Mouse (Mus musculus): ENCODE measurements at regions not wholly inside any gene's neighbourhood (a gene's known extent, or its start where the extent isn't known, plus 50 kb on each side); places are given as distances from the start of the nearest gene placed in this dataset.

DNA sequence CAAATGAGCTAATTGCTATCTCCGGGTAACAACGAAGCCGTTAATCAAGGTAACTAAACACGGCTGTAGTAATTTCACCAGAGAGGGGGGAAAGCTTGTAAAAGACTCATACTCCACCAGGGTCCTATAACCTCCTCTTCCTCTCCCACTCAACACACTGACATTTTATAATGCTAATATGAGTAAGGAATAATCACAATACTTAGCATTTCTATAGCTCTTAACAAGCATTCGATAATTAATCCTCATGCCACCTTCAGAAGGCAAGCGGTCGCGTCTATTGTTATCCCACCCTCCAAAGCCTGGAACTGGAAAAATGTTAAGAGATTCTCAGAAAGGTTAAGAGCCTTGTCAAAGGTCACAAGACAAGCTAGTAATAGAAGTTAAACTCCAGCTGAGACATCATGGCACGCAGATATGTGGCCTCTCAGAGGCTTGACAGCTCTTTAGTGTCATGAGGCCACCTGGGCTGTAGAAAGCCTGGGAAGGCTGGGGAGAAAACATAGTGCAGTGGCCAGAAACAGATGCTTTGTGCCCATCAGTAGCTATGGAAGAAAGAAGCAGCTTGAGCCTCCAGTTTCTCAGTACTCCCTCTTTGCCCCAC lies 356.3 kb upstream of the Got2 start:
- H3K4me3 ChIP-seq (ENCODE audit: low read length): no peak overlapping the region
- no peak overlapping the region for H3K4me2 ChIP-seq (replicated peaks; ENCODE audit: low read depth, low read length)
- H3K27me3 ChIP-seq (ENCODE audit: control insufficient read depth, insufficient read depth, low read length): no peaks in the 10 kb centered on the region
- 29% methylated on average over 9 of the region's 9 CpGs for WGBS
- H3K9me3 ChIP-seq (ENCODE audit: control insufficient read depth, low read length): no peaks in the 10 kb centered on the region
- no peaks in the 10 kb centered on the region; the same call in 1 of the 2 replicates for H3K4me1 ChIP-seq (ENCODE audit: control insufficient read depth, insufficient read depth, low read length)
- no peak; the same call in 1 of the 2 replicates for ATAC-seq (ENCODE audit: low FRiP score, low TSS enrichment)
- no peaks in the 10 kb centered on the region for H3K36me3 ChIP-seq (ENCODE audit: control insufficient read depth, insufficient read depth, low read length)
- no peak overlapping the region for H3K27ac ChIP-seq (ENCODE audit: low read depth, low read length)
- no peak overlapping the region for H3K9ac ChIP-seq (ENCODE audit: low read depth, low read length)

DNA sequence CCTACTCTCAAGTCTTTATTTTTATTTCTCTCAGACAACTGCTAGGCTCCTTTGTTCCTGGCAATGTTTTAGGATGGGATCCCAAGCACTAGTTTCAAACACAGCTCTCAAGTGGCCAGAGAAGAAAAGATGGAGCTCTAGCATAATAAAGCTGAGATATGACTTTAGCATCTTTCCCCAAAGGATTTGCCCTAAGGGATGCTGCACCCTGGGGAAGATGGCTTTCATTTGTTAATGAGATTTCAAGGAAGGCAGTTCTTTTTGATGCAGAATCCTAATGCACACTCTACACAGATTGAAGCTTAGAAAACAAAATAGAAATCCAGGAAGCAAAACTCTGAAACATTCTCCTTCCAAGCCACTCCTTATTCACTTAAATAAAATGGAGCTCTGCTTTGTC lies 350.1 kb upstream of the Got2 start:
- no peaks in the 10 kb centered on the region for H3K36me3 ChIP-seq (ENCODE audit: control insufficient read depth, insufficient read depth, low read length)
- ATAC-seq (ENCODE audit: low FRiP score, low TSS enrichment): no peak
- no peak overlapping the region for H3K4me3 ChIP-seq (ENCODE audit: low read length)
- no peaks in the 10 kb centered on the region for H3K27me3 ChIP-seq (ENCODE audit: control insufficient read depth, insufficient read depth, low read length)
- no peaks in the 10 kb centered on the region for H3K4me1 ChIP-seq (ENCODE audit: control insufficient read depth, insufficient read depth, low read length)
- H3K4me2 ChIP-seq (replicated peaks; ENCODE audit: low read depth, low read length): no peak overlapping the region
- H3K27ac ChIP-seq (ENCODE audit: low read depth, low read length): no peak overlapping the region
- no peak overlapping the region for H3K9ac ChIP-seq (ENCODE audit: low read depth, low read length)
- H3K9me3 ChIP-seq (ENCODE audit: control insufficient read depth, low read length): no peaks in the 10 kb centered on the region

DNA sequence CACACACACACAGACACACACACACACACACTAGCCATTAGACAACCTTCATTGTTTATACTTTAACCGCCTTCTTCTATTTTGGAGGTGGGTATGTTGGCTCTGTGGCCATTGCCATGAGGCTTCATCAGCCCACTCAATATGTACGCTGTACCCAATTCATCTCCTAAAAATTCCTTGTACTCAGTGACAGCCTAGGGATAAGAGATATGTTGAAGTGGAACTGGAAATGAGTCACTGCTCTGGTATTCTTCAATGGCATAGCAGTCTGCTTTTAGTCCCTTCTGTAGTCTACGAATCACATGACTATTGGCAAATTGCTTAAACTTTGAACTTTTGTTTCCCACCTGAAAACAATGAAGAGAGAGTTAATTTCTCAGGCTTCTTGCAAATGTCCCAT lies 349.6 kb upstream of the Got2 start:
- no peaks in the 10 kb centered on the region for H3K27me3 ChIP-seq (ENCODE audit: control insufficient read depth, insufficient read depth, low read length)
- no peaks in the 10 kb centered on the region for H3K9me3 ChIP-seq (ENCODE audit: control insufficient read depth, low read length)
- no peak overlapping the region for H3K4me2 ChIP-seq (replicated peaks; ENCODE audit: low read depth, low read length)
- no peak overlapping the region for H3K4me3 ChIP-seq (ENCODE audit: low read length)
- WGBS: 88% methylated on average over 3 of the region's 3 CpGs
- ATAC-seq (ENCODE audit: low FRiP score, low TSS enrichment): no peak
- H3K4me1 ChIP-seq (ENCODE audit: control insufficient read depth, insufficient read depth, low read length): no peaks in the 10 kb centered on the region
- no peak overlapping the region for H3K9ac ChIP-seq (ENCODE audit: low read depth, low read length)
- H3K27ac ChIP-seq (ENCODE audit: low read depth, low read length): no peak overlapping the region
- no peaks in the 10 kb centered on the region for H3K36me3 ChIP-seq (ENCODE audit: control insufficient read depth, insufficient read depth, low read length)

DNA sequence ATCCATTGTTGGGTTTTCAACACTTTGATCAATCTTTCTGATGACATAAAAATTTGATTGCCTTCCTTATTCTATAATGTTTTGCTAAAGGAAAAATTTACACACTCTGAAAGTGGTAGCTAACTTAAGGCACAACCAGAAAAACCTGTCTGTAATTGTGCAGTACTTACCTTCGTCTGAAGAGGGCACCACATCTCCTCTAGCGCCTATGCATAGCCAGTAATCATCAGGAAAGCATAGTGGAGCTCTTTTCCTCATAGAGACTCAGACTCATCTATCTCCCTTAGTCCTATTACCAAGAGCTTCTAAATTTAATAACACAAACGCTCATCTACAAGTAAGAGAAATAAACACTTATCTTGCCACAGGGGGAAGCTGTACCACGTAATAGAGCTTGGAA lies 342.1 kb upstream of the Got2 start:
- WGBS: 28% methylated on average over 4 of the region's 4 CpGs
- H3K4me1 ChIP-seq (ENCODE audit: control insufficient read depth, insufficient read depth, low read length): no peaks in the 10 kb centered on the region
- no peaks in the 10 kb centered on the region for H3K27me3 ChIP-seq (ENCODE audit: control insufficient read depth, insufficient read depth, low read length)
- no peaks in the 10 kb centered on the region for H3K9me3 ChIP-seq (ENCODE audit: control insufficient read depth, low read length)
- no peak overlapping the region for H3K4me3 ChIP-seq (ENCODE audit: low read length)
- no peak overlapping the region for H3K9ac ChIP-seq (ENCODE audit: low read depth, low read length)
- no peaks in the 10 kb centered on the region for H3K36me3 ChIP-seq (ENCODE audit: control insufficient read depth, insufficient read depth, low read length)
- ATAC-seq (ENCODE audit: low FRiP score, low TSS enrichment): peak; percentile 62; the same call in 1 of the 2 replicates
- no peak overlapping the region for H3K4me2 ChIP-seq (replicated peaks; ENCODE audit: low read depth, low read length)
- no peak overlapping the region for H3K27ac ChIP-seq (ENCODE audit: low read depth, low read length)
